Mouse (Mus musculus) midbrain, embryonic 10.5 days (tissue): ENCODE data around the gene Hk1. TPM values are rescaled to one million over a fixed set of nuclear protein-coding genes. Genes with fewer than 3 reads are reported as not detected.
A peak's percentile ranks its signal among the peaks of the same experiment; 100 is the strongest.
"Not testable (repeated sequence)": the region's sequence is repeated elsewhere in the genome, so short reads cannot be mapped to it uniquely, and the experiment has no call there.

Experiments used
- DNase-seq: peaks from one replicate; pipeline ENCODE4 v3.0.0-alpha.2; 2017; ENCODE audit warnings: low spot score
- H3K27ac ChIP-seq: fragments of 300-500 bp; sonication (generic); replicated peaks from 2 replicates; pipeline ENCODE4 v1.5.1; 2016; ENCODE audit warnings: mild to moderate bottlenecking
- H3K27me3 ChIP-seq: fragments of 300-500 bp; sonication (generic); 2 replicates; pipeline ENCODE4 v1.6.1; 2016; ENCODE audit warnings: low read depth, mild to moderate bottlenecking; ENCODE audit not compliant: poor library complexity, severe bottlenecking
- H3K36me3 ChIP-seq: fragments of 300-500 bp; sonication (generic); 2 replicates; pipeline ENCODE4 v1.6.1; 2016; ENCODE audit warnings: mild to moderate bottlenecking, moderate library complexity
- H3K4me1 ChIP-seq: fragments of 300-500 bp; sonication (generic); 2 replicates; pipeline ENCODE4 v1.6.1; 2016
- H3K4me3 ChIP-seq: fragments of 300-500 bp; sonication (generic); 2 replicates; pipeline ENCODE4 v1.5.1; 2016; ENCODE audit warnings: mild to moderate bottlenecking, moderate library complexity
- H3K9me3 ChIP-seq: fragments of 300-500 bp; sonication (generic); replicated peaks from 2 replicates; pipeline ENCODE4 v1.6.1; 2016; ENCODE audit warnings: mild to moderate bottlenecking
- WGBS: fragments of 180-500 bp; shearing (Covaris S2); methylation state at CpG from one replicate; pipeline ENCODE4 v1.1.7; 2016; 5-methylcytosine and 5-hydroxymethylcytosine counted together
- polyA plus RNA-seq: library from polyadenylated mRNA; unstranded; fragments of >200 nt; fragmentation: Nextera tagmentation; extraction: Ambion mirVana; gene quantifications from 2 replicates; pipeline ENCODE4 v1.2.1, GENCODE M21; 2016

Hk1 gene
- polyA plus RNA-seq, 1 experiment from 2014 or later: 27.0 TPM

- no peak for DNase-seq
- no peaks in the 10 kb centered on the region for H3K9me3 ChIP-seq
- WGBS: 72% methylated on average over 8 of the region's 8 CpGs
Observed at GRCm38 (mm10) chr10:62326818-62327571, 52.7 kb downstream of the Hk1 start.

DNA sequence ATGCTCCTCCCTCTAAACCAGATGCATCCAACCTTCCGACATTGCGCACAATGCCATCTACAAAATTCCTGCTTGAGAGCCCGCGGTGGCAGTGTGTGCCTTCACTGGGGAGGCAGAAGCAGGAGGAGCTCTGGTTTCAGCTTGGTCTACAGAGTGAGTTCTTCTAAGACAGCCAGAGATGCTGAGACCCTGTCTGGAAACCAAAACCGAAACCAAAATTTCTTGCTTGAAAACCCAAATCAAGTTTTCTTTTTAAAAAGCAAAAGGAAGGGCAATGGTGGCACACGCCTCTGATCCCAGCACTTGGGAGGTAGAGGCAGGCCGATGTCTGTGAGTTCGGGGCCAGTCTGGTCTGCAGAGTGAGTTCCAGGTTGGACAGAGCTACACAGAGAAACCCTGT, 53.7 kb downstream of the Hk1 start:
- Histone ChIP-seq H3K4me1 (peaks cover 15% of the 10 kb centered on the region), H3K36me3 (no peaks in the 10 kb centered on the region), H3K4me3 (no peak overlapping the region), H3K27me3 (no peaks in the 10 kb centered on the region), H3K9me3 (no peaks in the 10 kb centered on the region), H3K27ac (no peak overlapping the region)
- no peak for DNase-seq
- 94% methylated on average over 8 of the region's 8 CpGs for WGBS

More at GRCm38 (mm10) chr10:62326818-62327571, 52.7 kb downstream of the Hk1 start:
- Histone ChIP-seq H3K27me3 (no peaks in the 10 kb centered on the region), H3K4me3 (no peak overlapping the region), H3K27ac (no peak overlapping the region; the same call in 1 of the 2 replicates), H3K36me3 (no peaks in the 10 kb centered on the region), H3K4me1 (peaks cover 15% of the 10 kb centered on the region)

GRCm38 (mm10) chr10:62322821-62323220, 56.9 kb downstream of the Hk1 start:
- not testable (repeated sequence) for H3K36me3 ChIP-seq, H3K27me3 ChIP-seq, H3K27ac ChIP-seq, H3K4me3 ChIP-seq, H3K9me3 ChIP-seq, DNase-seq
- peaks cover 18% of the 10 kb centered on the region for H3K4me1 ChIP-seq
- WGBS: 88% methylated on average over 8 of the region's 8 CpGs

GRCm38 (mm10) chr10:62321457-62321856, 58.3 kb downstream of the Hk1 start:
- no peak overlapping the region for H3K4me3 ChIP-seq
- H3K9me3 ChIP-seq: no peaks in the 10 kb centered on the region
- 76% methylated on average over 9 of the region's 9 CpGs for WGBS
- H3K36me3 ChIP-seq: no peaks in the 10 kb centered on the region
- no peaks in the 10 kb centered on the region for H3K27me3 ChIP-seq
- peaks cover 6% of the 10 kb centered on the region; the same call in 1 of the 2 replicates for H3K4me1 ChIP-seq
- no peak for DNase-seq
- no peak overlapping the region for H3K27ac ChIP-seq

DNA sequence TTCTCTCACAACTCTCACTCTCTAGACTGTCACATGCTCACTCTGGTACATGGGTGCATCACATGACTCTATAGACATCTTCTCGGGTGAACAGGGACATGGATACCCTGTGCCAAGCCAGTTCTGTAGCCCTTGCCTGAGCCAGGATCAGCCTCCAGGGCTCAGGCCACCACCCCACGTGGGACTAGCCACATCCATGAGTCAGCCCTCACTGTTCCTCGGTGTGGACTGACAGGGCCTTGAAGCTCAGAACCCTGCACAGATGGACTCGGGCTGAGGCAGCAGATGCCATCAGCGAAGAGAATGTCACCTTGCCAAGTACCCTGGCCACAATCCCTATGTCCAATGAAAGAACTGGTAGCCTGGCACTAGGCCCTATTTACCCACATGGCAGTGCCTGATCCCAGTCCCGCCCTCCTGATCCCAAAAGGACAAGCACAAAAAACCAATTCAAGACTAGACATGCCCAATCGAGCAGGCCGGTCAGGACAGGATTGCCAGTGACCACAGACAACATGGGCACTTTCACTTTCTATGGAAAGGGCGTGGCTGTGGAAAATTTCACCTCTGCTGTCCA, 59.2 kb downstream of the Hk1 start:
- 91% methylated on average over 9 of the region's 9 CpGs for WGBS
- Histone ChIP-seq H3K27ac (no peak overlapping the region), H3K27me3 (no peaks in the 10 kb centered on the region), H3K4me1 (peaks cover 6% of the 10 kb centered on the region; the same call in 1 of the 2 replicates), H3K9me3 (no peaks in the 10 kb centered on the region), H3K36me3 (no peaks in the 10 kb centered on the region), H3K4me3 (no peak overlapping the region)
- DNase-seq: no peak

GRCm38 (mm10) chr10:62319154-62319553, 60.6 kb downstream of the Hk1 start:
- DNase-seq: no peak
- no peak overlapping the region for H3K4me3 ChIP-seq
- no peaks in the 10 kb centered on the region for H3K27me3 ChIP-seq
- H3K4me1 ChIP-seq: peaks cover 6% of the 10 kb centered on the region; the same call in 1 of the 2 replicates
- no peak overlapping the region for H3K27ac ChIP-seq
- H3K36me3 ChIP-seq: no peaks in the 10 kb centered on the region
- 81% methylated on average over 7 of the region's 7 CpGs for WGBS
- H3K9me3 ChIP-seq: no peaks in the 10 kb centered on the region

DNA sequence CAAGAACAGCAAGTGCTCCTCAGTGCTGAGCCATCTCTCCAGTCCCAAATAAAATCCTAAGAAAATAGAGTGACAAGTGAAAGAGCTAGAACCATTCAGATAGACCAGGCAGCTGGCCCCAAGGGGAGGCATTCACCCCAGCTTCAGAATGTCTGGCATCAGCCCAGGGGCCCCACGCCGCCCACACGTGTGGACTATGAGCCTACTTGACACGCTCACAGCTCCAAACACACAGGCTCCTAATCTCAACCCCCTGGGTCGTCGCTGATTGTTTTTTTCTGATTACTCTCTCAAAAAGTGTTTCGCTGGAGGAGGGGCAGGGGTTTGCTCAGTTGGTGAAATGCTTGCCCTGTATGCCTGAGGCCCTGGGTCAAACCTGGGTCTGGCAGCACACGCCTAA, 63.2 kb downstream of the Hk1 start:
- WGBS: 74% methylated on average over 8 of the region's 8 CpGs
- DNase-seq: no peak
- peaks cover 17% of the 10 kb centered on the region for H3K4me1 ChIP-seq
- H3K27me3 ChIP-seq: no peaks in the 10 kb centered on the region
- H3K4me3 ChIP-seq: no peak overlapping the region
- H3K9me3 ChIP-seq: no peaks in the 10 kb centered on the region
- H3K36me3 ChIP-seq: no peaks in the 10 kb centered on the region
- H3K27ac ChIP-seq: no peak overlapping the region

DNA sequence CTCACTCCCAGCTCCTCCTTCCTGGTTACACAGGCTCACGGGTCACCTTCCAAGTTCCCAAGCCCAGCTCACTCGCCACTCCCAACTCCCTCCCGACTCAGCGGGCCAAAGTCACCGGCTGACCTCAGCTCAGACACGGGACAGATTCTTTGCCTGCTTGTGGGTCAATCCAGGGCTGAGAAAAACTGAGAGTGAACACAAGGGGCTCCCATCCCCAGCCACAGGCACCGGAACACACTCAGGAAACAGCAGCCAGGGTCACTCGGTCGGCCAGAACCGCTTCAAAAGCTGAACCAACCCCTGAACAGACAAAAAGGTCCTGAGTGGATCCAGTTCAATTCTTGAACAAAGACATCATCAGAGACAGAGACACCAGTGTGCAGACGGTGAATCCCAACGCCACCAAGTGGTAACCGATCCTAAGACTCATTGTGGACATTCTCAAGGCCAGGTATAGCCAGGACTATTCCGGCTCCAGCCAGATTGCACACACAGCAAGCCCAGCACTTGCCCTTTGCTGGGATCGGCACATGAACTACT, 65.8 kb downstream of the Hk1 start:
- no peak for DNase-seq
- WGBS: 66% methylated on average over 15 of the region's 15 CpGs
- Histone ChIP-seq H3K27me3 (no peaks in the 10 kb centered on the region), H3K9me3 (no peaks in the 10 kb centered on the region), H3K4me3 (no peak overlapping the region), H3K4me1 (peaks cover 18% of the 10 kb centered on the region), H3K36me3 (no peaks in the 10 kb centered on the region), H3K27ac (peak overlapping the region; percentile 58; the same call in 1 of the 2 replicates)

DNA sequence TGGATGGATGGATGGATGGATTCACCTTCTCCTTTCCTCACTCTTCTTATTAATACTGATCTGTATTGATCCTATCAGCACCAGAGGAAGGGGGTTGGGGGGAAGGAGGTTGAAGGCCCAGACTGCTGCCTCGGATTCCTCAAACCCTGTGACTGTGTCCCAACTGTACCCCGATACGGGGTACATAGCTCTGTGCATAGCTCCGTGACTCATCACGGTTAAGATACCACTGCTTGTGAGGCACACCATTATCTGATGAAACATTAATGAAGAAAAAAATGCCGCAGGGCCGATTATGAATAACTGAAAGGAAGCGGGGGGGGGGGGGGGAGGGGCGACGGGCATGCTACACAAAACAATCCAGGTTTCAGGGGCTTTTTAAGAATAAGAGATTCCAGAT, 66.6 kb downstream of the Hk1 start:
- Histone ChIP-seq H3K27me3 (no peaks in the 10 kb centered on the region), H3K36me3 (no peaks in the 10 kb centered on the region), H3K9me3 (no peaks in the 10 kb centered on the region), H3K4me1 (peaks cover 12% of the 10 kb centered on the region), H3K4me3 (no peak overlapping the region), H3K27ac (no peak overlapping the region)
- no peak for DNase-seq
- 83% methylated on average over 10 of the region's 10 CpGs for WGBS

DNA sequence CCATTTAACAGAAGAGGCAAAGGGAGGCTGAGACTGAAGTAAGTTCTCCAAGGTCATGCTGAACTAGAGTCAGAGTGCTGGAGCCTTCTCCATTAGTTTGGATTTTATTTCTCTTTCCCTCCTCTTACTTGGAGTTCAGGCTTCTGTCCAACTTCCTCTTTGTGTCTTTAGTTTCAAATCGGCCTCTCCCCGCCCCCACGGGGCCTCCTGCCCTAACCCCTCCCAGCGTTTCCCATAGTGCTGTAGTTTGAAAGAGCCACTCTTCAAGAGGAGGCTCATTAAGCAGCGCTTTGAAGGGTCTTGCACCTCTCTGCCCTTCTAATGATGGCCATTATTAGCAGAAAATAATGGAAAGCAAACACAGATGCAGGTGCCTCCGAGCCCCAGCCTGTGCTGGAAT, 68.2 kb downstream of the Hk1 start:
- H3K27me3 ChIP-seq: no peaks in the 10 kb centered on the region
- no peaks in the 10 kb centered on the region for H3K36me3 ChIP-seq
- 74% methylated on average over 6 of the region's 6 CpGs for WGBS
- H3K4me3 ChIP-seq: no peak overlapping the region
- no peaks in the 10 kb centered on the region for H3K9me3 ChIP-seq
- no peak for DNase-seq
- H3K4me1 ChIP-seq: peaks cover 15% of the 10 kb centered on the region
- no peak overlapping the region for H3K27ac ChIP-seq

DNA sequence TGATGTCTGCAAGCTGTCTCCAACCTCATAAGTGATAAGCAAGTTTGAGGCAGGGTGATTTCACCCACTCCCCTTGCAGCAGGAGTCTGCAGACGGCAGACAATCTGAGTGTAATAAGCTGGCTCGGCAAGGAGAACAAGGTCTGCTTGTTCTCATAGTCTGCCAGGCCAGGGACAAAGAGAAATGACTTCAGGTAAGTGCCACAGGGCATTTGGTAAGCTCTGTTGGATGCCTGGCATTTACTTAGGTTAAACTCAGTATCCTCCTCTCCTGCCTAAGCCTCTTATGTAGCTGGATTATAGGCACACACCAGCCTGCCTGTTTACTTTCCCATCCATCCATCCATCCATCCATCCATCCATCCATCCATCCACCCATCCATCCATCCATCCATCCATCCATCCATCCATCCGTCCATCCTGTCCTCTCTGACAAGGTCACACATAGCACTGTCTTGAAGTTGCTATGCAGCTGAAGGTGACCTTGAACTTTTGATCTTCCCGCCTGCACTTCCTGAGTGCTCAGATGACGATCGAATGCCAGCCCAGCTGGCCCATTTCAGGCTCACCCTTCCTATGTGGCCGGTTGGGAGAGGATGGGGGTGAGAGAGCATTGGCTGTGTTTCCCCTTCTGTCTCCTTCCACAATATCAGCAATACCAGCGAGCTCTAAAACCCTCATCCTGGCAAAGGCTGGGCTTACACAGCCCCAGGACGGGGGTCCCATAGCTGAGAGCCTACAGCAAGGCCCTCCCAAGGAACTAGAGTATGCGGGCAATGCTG, 69.3 kb downstream of the Hk1 start:
- H3K4me1 ChIP-seq: peaks cover 15% of the 10 kb centered on the region
- WGBS: 89% methylated on average over 10 of the region's 10 CpGs
- H3K4me3 ChIP-seq: no peak overlapping the region
- H3K36me3 ChIP-seq: no peaks in the 10 kb centered on the region
- DNase-seq: no peak
- H3K27ac ChIP-seq: no peak overlapping the region
- no peaks in the 10 kb centered on the region for H3K9me3 ChIP-seq
- H3K27me3 ChIP-seq: no peaks in the 10 kb centered on the region

GRCm38 (mm10) chr10:62309593-62309992, 70.1 kb downstream of the Hk1 start:
- Histone ChIP-seq H3K36me3 (no peaks in the 10 kb centered on the region), H3K27me3 (no peaks in the 10 kb centered on the region), H3K4me1 (peaks cover 15% of the 10 kb centered on the region), H3K4me3 (no peak overlapping the region), H3K9me3 (no peaks in the 10 kb centered on the region), H3K27ac (no peak overlapping the region)
- WGBS: 89% methylated on average over 5 of the region's 5 CpGs
- no peak for DNase-seq
